Mouse (Mus musculus) cerebellum, adult 2 months (tissue): ENCODE results near the gene Zfp451.

Experiments used
- CTCF ChIP-seq: fragments of 200-500 bp; IDR thresholded peaks from 2 replicates; pipeline ENCODE4 v1.5.1; 2011; ENCODE audit warnings: low read depth, mild to moderate bottlenecking, control low read depth, low read length, moderate library complexity, borderline replicate concordance; ENCODE audit not compliant: insufficient read depth
- POLR2A ChIP-seq: fragments of 200-500 bp; IDR thresholded peaks from 2 replicates; pipeline ENCODE4 v1.6.1; 2011; ENCODE audit warnings: low read length, control low read depth, borderline replicate concordance; ENCODE audit not compliant: insufficient read depth

DNA sequence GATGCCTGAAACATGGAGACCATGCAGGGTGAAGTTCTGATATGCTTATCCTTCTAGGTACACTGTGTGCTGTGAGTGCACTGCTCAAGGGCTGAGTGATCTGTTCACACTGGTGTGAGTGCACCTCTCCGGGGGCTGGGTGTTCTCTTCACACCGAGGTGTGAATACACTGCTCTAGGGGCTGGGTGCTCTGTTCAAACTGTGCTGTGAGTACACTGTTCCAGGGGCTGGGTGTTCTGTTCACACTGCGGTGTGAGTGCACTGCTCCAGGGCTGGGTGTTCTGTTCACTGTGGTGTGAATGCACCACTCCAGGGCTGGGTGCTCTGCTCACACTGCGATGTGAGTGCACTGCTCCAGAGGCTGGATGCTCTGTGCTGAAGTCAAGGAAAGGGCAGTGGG, 68.5 kb downstream of the Zfp451 start:
- no peak for TF ChIP-seq POLR2A
- no peak for TF ChIP-seq CTCF
